Comparison of ENCODE assay signal across 34 mouse cellular contexts in genomic region chr5:26170717-26171500, GRCm38 (mm10). TPM values are rescaled to one million over a fixed set of nuclear protein-coding genes. Genes with fewer than 3 reads are reported as not detected.
A peak's percentile ranks its signal among the peaks of the same experiment; 100 is the strongest.
DNase-seq lines count a peak whose midpoint lies in the region; ATAC-seq lines count a peak whose summit lies in the region.
"Had no signal": no experiment of that assay in that cellular context is flagged by ENCODE, and none has a peak within 500 bp of the region (broad histone marks: within the 10 kb centered on the region; RNA-seq: fewer than 3 reads in every experiment).

No protein-coding gene starts in this region.

- ATAC-seq in hindbrain, embryonic 13.5 days (ENCODE audit: low FRiP score): peak; percentile 44; the same call in 1 of the 2 replicates
- no peak for ATAC-seq in hindbrain, embryonic 11.5 days (ENCODE audit: low FRiP score)
- peak; percentile 24; the same call in 1 of the 2 replicates for ATAC-seq in kidney, embryonic 14.5 days (ENCODE audit: low FRiP score, low TSS enrichment)
- peak; percentile 55 for ATAC-seq in neural tube, embryonic 13.5 days (ENCODE audit: low read depth)
- ATAC-seq in neural tube, embryonic 15.5 days (ENCODE audit: low FRiP score): peak; percentile 66
- ATAC-seq: forebrain, embryonic 15.5 days; Patski had no signal

- no peaks in the 10 kb centered on the region for H3K36me3 ChIP-seq in hindbrain, embryonic 13.5 days
- no peaks in the 10 kb centered on the region for H3K36me3 ChIP-seq in hindbrain, embryonic 11.5 days (ENCODE audit: control insufficient read depth, insufficient read depth, low read length)
- H3K36me3 ChIP-seq in kidney, embryonic 14.5 days (ENCODE audit: control insufficient read depth, insufficient read depth, low read length): no peaks in the 10 kb centered on the region
- H3K36me3 ChIP-seq in neural tube, embryonic 13.5 days: no peaks in the 10 kb centered on the region
- no peaks in the 10 kb centered on the region for H3K36me3 ChIP-seq in neural tube, embryonic 15.5 days
- H3K36me3 ChIP-seq: embryonic facial prominence, embryonic 10.5 days; embryonic facial prominence, embryonic 13.5 days; forebrain, embryonic 12.5 days; forebrain, embryonic 15.5 days; G1E; heart, embryonic 13.5 days; hindbrain, embryonic 15.5 days had no signal

- no peak overlapping the region for H3K4me2 ChIP-seq in hindbrain, embryonic 13.5 days
- no peak overlapping the region for H3K4me2 ChIP-seq in hindbrain, embryonic 11.5 days (replicated peaks; ENCODE audit: low read depth, low read length)
- H3K4me2 ChIP-seq in kidney, embryonic 14.5 days (replicated peaks; ENCODE audit: low read depth, low read length): no peak overlapping the region
- no peak overlapping the region for H3K4me2 ChIP-seq in neural tube, embryonic 13.5 days
- H3K4me2 ChIP-seq in neural tube, embryonic 15.5 days: no peak overlapping the region
- H3K4me2 ChIP-seq: embryonic facial prominence, embryonic 13.5 days; forebrain, embryonic 12.5 days; forebrain, embryonic 15.5 days; heart, embryonic 13.5 days; hindbrain, embryonic 15.5 days had no signal

- no peaks in the 10 kb centered on the region for H3K27me3 ChIP-seq in hindbrain, embryonic 13.5 days
- H3K27me3 ChIP-seq in hindbrain, embryonic 11.5 days (ENCODE audit: control insufficient read depth, insufficient read depth, low read length): no peaks in the 10 kb centered on the region
- H3K27me3 ChIP-seq in kidney, embryonic 14.5 days (ENCODE audit: control insufficient read depth, insufficient read depth, low read length): no peaks in the 10 kb centered on the region
- no peaks in the 10 kb centered on the region for H3K27me3 ChIP-seq in neural tube, embryonic 13.5 days
- H3K27me3 ChIP-seq in neural tube, embryonic 15.5 days (replicated peaks): no peaks in the 10 kb centered on the region
- H3K27me3 ChIP-seq: CH12.LX; embryonic facial prominence, embryonic 13.5 days; forebrain, embryonic 12.5 days; forebrain, embryonic 15.5 days; heart, embryonic 13.5 days; hindbrain, embryonic 15.5 days; Patski had no signal

- no peaks in the 10 kb centered on the region for H3K9me3 ChIP-seq in hindbrain, embryonic 13.5 days
- no peaks in the 10 kb centered on the region for H3K9me3 ChIP-seq in hindbrain, embryonic 11.5 days (ENCODE audit: control insufficient read depth, low read length)
- 0 out of 2 replicates have a peak, but pooled peaks cover 3% of the 10 kb centered on the region for H3K9me3 ChIP-seq in kidney, embryonic 14.5 days (ENCODE audit: control insufficient read depth, low read length)
- H3K9me3 ChIP-seq in neural tube, embryonic 13.5 days: no peaks in the 10 kb centered on the region
- H3K9me3 ChIP-seq in neural tube, embryonic 15.5 days (replicated peaks): no peaks in the 10 kb centered on the region
- H3K9me3 ChIP-seq: embryonic facial prominence, embryonic 10.5 days; embryonic facial prominence, embryonic 13.5 days; forebrain, embryonic 12.5 days; forebrain, embryonic 15.5 days; heart, embryonic 13.5 days; hindbrain, embryonic 15.5 days had no signal

- peaks cover 16% of the 10 kb centered on the region for H3K4me1 ChIP-seq in hindbrain, embryonic 13.5 days (replicated peaks)
- no peaks in the 10 kb centered on the region for H3K4me1 ChIP-seq in hindbrain, embryonic 11.5 days (replicated peaks; ENCODE audit: control insufficient read depth, insufficient read depth, low read length)
- H3K4me1 ChIP-seq in kidney, embryonic 14.5 days (ENCODE audit: control insufficient read depth, insufficient read depth, low read length): no peaks in the 10 kb centered on the region
- H3K4me1 ChIP-seq in neural tube, embryonic 13.5 days (replicated peaks): peaks cover 8% of the 10 kb centered on the region; the same call in 1 of the 2 replicates
- H3K4me1 ChIP-seq in neural tube, embryonic 15.5 days: peaks cover 12% of the 10 kb centered on the region
- H3K4me1 ChIP-seq: embryonic facial prominence, embryonic 10.5 days; embryonic facial prominence, embryonic 13.5 days; forebrain, embryonic 12.5 days; forebrain, embryonic 15.5 days had no signal

- H3K27ac ChIP-seq in hindbrain, embryonic 13.5 days: no peak overlapping the region
- no peak overlapping the region for H3K27ac ChIP-seq in hindbrain, embryonic 11.5 days (ENCODE audit: low read depth, low read length)
- H3K27ac ChIP-seq in kidney, embryonic 14.5 days (ENCODE audit: low read depth, low read length): no peak overlapping the region
- peak overlapping the region; percentile 29; the same call in 1 of the 2 replicates for H3K27ac ChIP-seq in neural tube, embryonic 13.5 days (replicated peaks)
- no peak overlapping the region for H3K27ac ChIP-seq in neural tube, embryonic 15.5 days (replicated peaks)
- H3K27ac ChIP-seq: embryonic facial prominence, embryonic 10.5 days; embryonic facial prominence, embryonic 13.5 days; forebrain, embryonic 12.5 days; forebrain, embryonic 15.5 days; heart, embryonic 13.5 days; hindbrain, embryonic 15.5 days had no signal

- DNase-seq in hindbrain, embryonic 11.5 days (ENCODE audit: low spot score): no peak
- DNase-seq in kidney, adult 11 months: no peak
- no peak for DNase-seq in adrenal gland, adult 8-10 months
- DNase-seq: adrenal gland, postnatal 14 days; B cell, adult 2 months; cerebellum, adult 11 months; cerebellum, adult 2 months; cerebellum, adult 9-11 months; cerebellum, postnatal 25 days; embryo, embryonic 11 days; gastrocnemius, postnatal 25 days; heart, adult 18-20 months had no signal

- 71% methylated on average over 4 of the region's 4 CpGs for WGBS in hindbrain, embryonic 13.5 days
- 87% methylated on average over 4 of the region's 4 CpGs for WGBS in hindbrain, embryonic 11.5 days
- 64% methylated on average over 4 of the region's 4 CpGs for WGBS in kidney, embryonic 14.5 days
- WGBS in neural tube, embryonic 13.5 days: 39% methylated on average over 4 of the region's 4 CpGs
- WGBS in neural tube, embryonic 15.5 days: 29% methylated on average over 4 of the region's 4 CpGs

- H3K9ac ChIP-seq in hindbrain, embryonic 13.5 days: no peak overlapping the region
- no peak overlapping the region for H3K9ac ChIP-seq in hindbrain, embryonic 11.5 days (ENCODE audit: low read depth, low read length)
- H3K9ac ChIP-seq in kidney, embryonic 14.5 days (ENCODE audit: low read depth, low read length): no peak overlapping the region
- no peak overlapping the region for H3K9ac ChIP-seq in neural tube, embryonic 13.5 days
- no peak overlapping the region for H3K9ac ChIP-seq in neural tube, embryonic 15.5 days (replicated peaks)
- H3K9ac ChIP-seq: embryonic facial prominence, embryonic 13.5 days; forebrain, embryonic 12.5 days; forebrain, embryonic 15.5 days; heart, embryonic 13.5 days; hindbrain, embryonic 15.5 days had no signal

- no peak overlapping the region for H3K4me3 ChIP-seq in hindbrain, embryonic 13.5 days
- H3K4me3 ChIP-seq in hindbrain, embryonic 11.5 days (ENCODE audit: low read depth, low read length): no peak overlapping the region
- no peak overlapping the region for H3K4me3 ChIP-seq in kidney, embryonic 14.5 days (ENCODE audit: low read length)
- H3K4me3 ChIP-seq in neural tube, embryonic 13.5 days: no peak overlapping the region
- H3K4me3 ChIP-seq in neural tube, embryonic 15.5 days (replicated peaks): no peak overlapping the region
- H3K4me3 ChIP-seq: embryonic facial prominence, embryonic 10.5 days; embryonic facial prominence, embryonic 13.5 days; erythroblast, embryonic 14.5 days; forebrain, embryonic 12.5 days; forebrain, embryonic 15.5 days; heart, embryonic 13.5 days; hindbrain, embryonic 15.5 days had no signal

RNA-seq across cellular contexts. Expression of gene Gm10220, which starts 49.7 kb away (rescaled TPM):
- 0.09 TPM in 1 of 2 replicates, not detected in the other for polyA plus RNA-seq in hindbrain, embryonic 13.5 days (2015; fragmentation: Nextera tagmentation; extraction: Ambion mirVana)
- 0.12 TPM in 1 of 2 replicates, not detected in the other for polyA plus RNA-seq in hindbrain, embryonic 11.5 days (2014; fragmentation: Nextera tagmentation; extraction: Ambion mirVana)
- polyA plus RNA-seq in kidney, embryonic 14.5 days (2014; fragmentation: Nextera tagmentation; extraction: Ambion mirVana): 0.09 TPM in 2 replicates
- 0.12 and 0.25 TPM in 2 replicates for polyA plus RNA-seq in neural tube, embryonic 13.5 days (2015; fragmentation: Nextera tagmentation; extraction: Ambion mirVana)
- 0.18 and 0.19 TPM in 2 replicates for polyA plus RNA-seq in neural tube, embryonic 15.5 days (2015; fragmentation: Nextera tagmentation; extraction: Ambion mirVana)
- total RNA-seq in adrenal gland, adult 8-10 months (2022): not detected
- total RNA-seq: adrenal gland, adult 18-20 months; adrenal gland, postnatal 14 days; adrenal gland, postnatal 4 days; CH12.LX; common myeloid progenitor, adult 5-6 weeks; gastrocnemius, adult 8-10 months; gastrocnemius, postnatal 25 days; heart, adult 18-20 months; heart, postnatal 25 days; hematopoietic stem cell, adult 5-6 weeks had no signal
- polyA plus RNA-seq: cerebellum, adult 2 months; embryonic facial prominence, embryonic 10.5 days; erythroblast, embryonic 14.5 days; forebrain, embryonic 12.5 days; G1E; gonadal fat pad, adult 2 months; heart, embryonic 16.5 days; Patski had no signal
